Mouse (Mus musculus): Measurements from ENCODE around the gene 4930469K13Rik. TPM values are rescaled to one million over a fixed set of nuclear protein-coding genes. Genes with fewer than 3 reads are reported as not detected.
A peak's percentile ranks its signal among the peaks of the same experiment; 100 is the strongest.

The 4930469K13Rik gene
- polyA plus RNA-seq, 1 experiment from 2014 or later = not detected

- ATAC-seq (ENCODE audit: low FRiP score, low TSS enrichment) = no peak
- H3K4me2 ChIP-seq (replicated peaks; ENCODE audit: low read depth, low read length) = no peak overlapping the region
- 76% methylated on average over 4 of the region's 4 CpGs for WGBS
Observed at GRCm38 (mm10) chr11:33967708-33968107, 130.6 kb downstream of the 4930469K13Rik start.

GRCm38 (mm10) chr11:33965380-33965779, 133.0 kb downstream of the 4930469K13Rik start:
- ATAC-seq (ENCODE audit: low FRiP score, low TSS enrichment) = no peak
- Histone ChIP-seq H3K27ac (ENCODE audit: low read depth, low read length) (no peak overlapping the region), H3K27me3 (ENCODE audit: control insufficient read depth, insufficient read depth, low read length) (no peaks in the 10 kb centered on the region), H3K9ac (ENCODE audit: low read depth, low read length) (no peak overlapping the region), H3K4me3 (ENCODE audit: low read length) (no peak overlapping the region), H3K9me3 (ENCODE audit: control insufficient read depth, low read length) (no peaks in the 10 kb centered on the region), H3K4me1 (ENCODE audit: control insufficient read depth, insufficient read depth, low read length) (no peaks in the 10 kb centered on the region; the same call in 1 of the 2 replicates), H3K36me3 (ENCODE audit: control insufficient read depth, insufficient read depth, low read length) (no peaks in the 10 kb centered on the region), H3K4me2 (replicated peaks; ENCODE audit: low read depth, low read length) (no peak overlapping the region)
- 57% methylated on average over 2 of the region's 2 CpGs for WGBS

More at GRCm38 (mm10) chr11:33967708-33968107, 130.6 kb downstream of the 4930469K13Rik start:
- Histone ChIP-seq H3K36me3 (ENCODE audit: control insufficient read depth, insufficient read depth, low read length) (no peaks in the 10 kb centered on the region), H3K4me3 (ENCODE audit: low read length) (no peak overlapping the region), H3K9ac (ENCODE audit: low read depth, low read length) (no peak overlapping the region), H3K4me1 (ENCODE audit: control insufficient read depth, insufficient read depth, low read length) (no peaks in the 10 kb centered on the region; the same call in 1 of the 2 replicates), H3K27me3 (ENCODE audit: control insufficient read depth, insufficient read depth, low read length) (no peaks in the 10 kb centered on the region), H3K9me3 (ENCODE audit: control insufficient read depth, low read length) (no peaks in the 10 kb centered on the region), H3K27ac (ENCODE audit: low read depth, low read length) (no peak overlapping the region)

GRCm38 (mm10) chr11:33962688-33963407, 135.5 kb downstream of the 4930469K13Rik start, which contains the start of gene Kcnmb1:
TSS of gene Kcnmb1 (plus strand) at chr11:33963013.
- ATAC-seq (ENCODE audit: low FRiP score, low TSS enrichment) = peak; percentile 67; the same call in 1 of the 2 replicates

GRCm38 (mm10) chr11:33962178-33962577, 136.2 kb downstream of the 4930469K13Rik start:
- Histone ChIP-seq H3K27ac (ENCODE audit: low read depth, low read length) (no peak overlapping the region; the same call in 1 of the 2 replicates), H3K9ac (ENCODE audit: low read depth, low read length) (no peak overlapping the region), H3K4me1 (ENCODE audit: control insufficient read depth, insufficient read depth, low read length) (no peaks in the 10 kb centered on the region; the same call in 1 of the 2 replicates), H3K4me3 (ENCODE audit: low read length) (no peak overlapping the region), H3K36me3 (ENCODE audit: control insufficient read depth, insufficient read depth, low read length) (no peaks in the 10 kb centered on the region), H3K27me3 (ENCODE audit: control insufficient read depth, insufficient read depth, low read length) (no peaks in the 10 kb centered on the region; the same call in 1 of the 2 replicates), H3K9me3 (ENCODE audit: control insufficient read depth, low read length) (no peaks in the 10 kb centered on the region), H3K4me2 (replicated peaks; ENCODE audit: low read depth, low read length) (no peak overlapping the region)
- 31% methylated on average over 7 of the region's 7 CpGs for WGBS
- ATAC-seq (ENCODE audit: low FRiP score, low TSS enrichment) = 0 out of 2 replicates have a peak, but pooled peaks have one; percentile 16

More at GRCm38 (mm10) chr11:33962688-33963407, 135.5 kb downstream of the 4930469K13Rik start, which contains the start of gene Kcnmb1:
- Histone ChIP-seq H3K4me1 (ENCODE audit: control insufficient read depth, insufficient read depth, low read length) (no peaks in the 10 kb centered on the region; the same call in 1 of the 2 replicates), H3K9ac (ENCODE audit: low read depth, low read length) (no peak within 1 kb of the TSS), H3K36me3 (ENCODE audit: control insufficient read depth, insufficient read depth, low read length) (no peaks in the 10 kb centered on the region), H3K4me2 (replicated peaks; ENCODE audit: low read depth, low read length) (no peak within 1 kb of the TSS), H3K4me3 (ENCODE audit: low read length) (no peak within 1 kb of the TSS), H3K27ac (ENCODE audit: low read depth, low read length) (peak within 1 kb of the TSS; percentile 26; the same call in 1 of the 2 replicates), H3K27me3 (ENCODE audit: control insufficient read depth, insufficient read depth, low read length) (no peaks in the 10 kb centered on the region), H3K9me3 (ENCODE audit: control insufficient read depth, low read length) (no peaks in the 10 kb centered on the region)
- WGBS = 19% methylated on average over 6 of the region's 6 CpGs

- H3K9me3 ChIP-seq (ENCODE audit: control insufficient read depth, low read length) = no peaks in the 10 kb centered on the region
- no peak overlapping the region for H3K4me2 ChIP-seq (replicated peaks; ENCODE audit: low read depth, low read length)
- H3K36me3 ChIP-seq (ENCODE audit: control insufficient read depth, insufficient read depth, low read length) = no peaks in the 10 kb centered on the region
- no peak overlapping the region for H3K9ac ChIP-seq (ENCODE audit: low read depth, low read length)
- WGBS = 87% methylated on average over 8 of the region's 8 CpGs
- no peaks in the 10 kb centered on the region; the same call in 1 of the 2 replicates for H3K27me3 ChIP-seq (ENCODE audit: control insufficient read depth, insufficient read depth, low read length)
- no peak for ATAC-seq (ENCODE audit: low FRiP score, low TSS enrichment)
- no peak overlapping the region for H3K27ac ChIP-seq (ENCODE audit: low read depth, low read length)
- no peak overlapping the region for H3K4me3 ChIP-seq (ENCODE audit: low read length)
- no peaks in the 10 kb centered on the region; the same call in 1 of the 2 replicates for H3K4me1 ChIP-seq (ENCODE audit: control insufficient read depth, insufficient read depth, low read length)
Observed at GRCm38 (mm10) chr11:33958713-33959112, 139.6 kb downstream of the 4930469K13Rik start.

GRCm38 (mm10) chr11:33957595-33957994, 140.8 kb downstream of the 4930469K13Rik start:
- H3K4me1 ChIP-seq (ENCODE audit: control insufficient read depth, insufficient read depth, low read length) = no peaks in the 10 kb centered on the region
- H3K4me2 ChIP-seq (replicated peaks; ENCODE audit: low read depth, low read length) = no peak overlapping the region
- H3K9ac ChIP-seq (ENCODE audit: low read depth, low read length) = no peak overlapping the region
- no peak overlapping the region for H3K27ac ChIP-seq (ENCODE audit: low read depth, low read length)
- H3K4me3 ChIP-seq (ENCODE audit: low read length) = no peak overlapping the region
- no peak for ATAC-seq (ENCODE audit: low FRiP score, low TSS enrichment)
- WGBS = 78% methylated on average over 6 of the region's 6 CpGs
- H3K27me3 ChIP-seq (ENCODE audit: control insufficient read depth, insufficient read depth, low read length) = no peaks in the 10 kb centered on the region; the same call in 1 of the 2 replicates
- no peaks in the 10 kb centered on the region for H3K9me3 ChIP-seq (ENCODE audit: control insufficient read depth, low read length)
- no peaks in the 10 kb centered on the region for H3K36me3 ChIP-seq (ENCODE audit: control insufficient read depth, insufficient read depth, low read length)

- H3K9ac ChIP-seq (ENCODE audit: low read depth, low read length) = no peak overlapping the region
- H3K27me3 ChIP-seq (ENCODE audit: control insufficient read depth, insufficient read depth, low read length) = no peaks in the 10 kb centered on the region; the same call in 1 of the 2 replicates
- no peaks in the 10 kb centered on the region for H3K36me3 ChIP-seq (ENCODE audit: control insufficient read depth, insufficient read depth, low read length)
- H3K27ac ChIP-seq (ENCODE audit: low read depth, low read length) = no peak overlapping the region
- H3K9me3 ChIP-seq (ENCODE audit: control insufficient read depth, low read length) = no peaks in the 10 kb centered on the region
- H3K4me1 ChIP-seq (ENCODE audit: control insufficient read depth, insufficient read depth, low read length) = no peaks in the 10 kb centered on the region
- H3K4me3 ChIP-seq (ENCODE audit: low read length) = no peak overlapping the region
- 94% methylated on average over 5 of the region's 5 CpGs for WGBS
- no peak overlapping the region for H3K4me2 ChIP-seq (replicated peaks; ENCODE audit: low read depth, low read length)
- ATAC-seq (ENCODE audit: low FRiP score, low TSS enrichment) = no peak
Observed at GRCm38 (mm10) chr11:33956623-33957022, 141.7 kb downstream of the 4930469K13Rik start.

GRCm38 (mm10) chr11:33955982-33956381, 142.4 kb downstream of the 4930469K13Rik start:
- no peak overlapping the region for H3K4me2 ChIP-seq (replicated peaks; ENCODE audit: low read depth, low read length)
- ATAC-seq (ENCODE audit: low FRiP score, low TSS enrichment) = no peak
- no peaks in the 10 kb centered on the region; the same call in 1 of the 2 replicates for H3K27me3 ChIP-seq (ENCODE audit: control insufficient read depth, insufficient read depth, low read length)
- no peaks in the 10 kb centered on the region for H3K9me3 ChIP-seq (ENCODE audit: control insufficient read depth, low read length)
- H3K27ac ChIP-seq (ENCODE audit: low read depth, low read length) = no peak overlapping the region
- H3K9ac ChIP-seq (ENCODE audit: low read depth, low read length) = no peak overlapping the region
- no peaks in the 10 kb centered on the region for H3K36me3 ChIP-seq (ENCODE audit: control insufficient read depth, insufficient read depth, low read length)
- WGBS = 80% methylated on average over 4 of the region's 4 CpGs
- H3K4me3 ChIP-seq (ENCODE audit: low read length) = no peak overlapping the region
- H3K4me1 ChIP-seq (ENCODE audit: control insufficient read depth, insufficient read depth, low read length) = no peaks in the 10 kb centered on the region
